Mouse (Mus musculus): ENCODE measurements at regions not wholly inside any gene's neighbourhood (a gene's known extent, or its start where the extent isn't known, plus 50 kb on each side); places are given as distances from the start of the nearest gene placed in this dataset.
A peak's percentile ranks its signal among the peaks of the same experiment; 100 is the strongest.

GRCm38 (mm10) chr4:12511656-12512385 lies 340.0 kb upstream of the Fam92a start:
- Histone ChIP-seq H3K9ac (no peak overlapping the region), H3K36me3 (no peaks in the 10 kb centered on the region), H3K4me2 (no peak overlapping the region), H3K27me3 (replicated peaks) (no peaks in the 10 kb centered on the region), H3K4me3 (replicated peaks) (no peak overlapping the region), H3K4me1 (peaks cover 7% of the 10 kb centered on the region; the same call in 1 of the 2 replicates), H3K27ac (peak overlapping the region; percentile 31; the same call in 1 of the 2 replicates), H3K9me3 (no peaks in the 10 kb centered on the region)
- peak; percentile 72; the same call in 1 of the 2 replicates for ATAC-seq (ENCODE audit: insufficient read depth, low FRiP score, low read depth)
- 42% methylated on average over 10 of the region's 10 CpGs for WGBS

GRCm38 (mm10) chr4:12506851-12507551 lies 335.2 kb upstream of the Fam92a start:
- Histone ChIP-seq H3K36me3 (no peaks in the 10 kb centered on the region), H3K9ac (no peak overlapping the region), H3K27ac (0 out of 2 replicates have a peak overlapping the region, but pooled peaks have one; percentile 16), H3K4me3 (replicated peaks) (no peak overlapping the region), H3K4me1 (peaks cover 7% of the 10 kb centered on the region; the same call in 1 of the 2 replicates), H3K4me2 (no peak overlapping the region), H3K9me3 (no peaks in the 10 kb centered on the region), H3K27me3 (replicated peaks) (no peaks in the 10 kb centered on the region)
- ATAC-seq (ENCODE audit: insufficient read depth, low FRiP score, low read depth) = no peak; the same call in 1 of the 2 replicates
- 26% methylated on average over 8 of the region's 8 CpGs for WGBS

GRCm38 (mm10) chr4:12501086-12501485 lies 329.3 kb upstream of the Fam92a start:
- Histone ChIP-seq H3K4me2 (no peak overlapping the region), H3K27me3 (replicated peaks) (no peaks in the 10 kb centered on the region), H3K4me3 (replicated peaks) (no peak overlapping the region), H3K9ac (no peak overlapping the region), H3K27ac (no peak overlapping the region), H3K36me3 (no peaks in the 10 kb centered on the region), H3K9me3 (no peaks in the 10 kb centered on the region), H3K4me1 (no peaks in the 10 kb centered on the region)
- WGBS = 80% methylated on average over 8 of the region's 8 CpGs
- ATAC-seq (ENCODE audit: insufficient read depth, low FRiP score, low read depth) = no peak

GRCm38 (mm10) chr4:12498426-12498825 lies 326.6 kb upstream of the Fam92a start:
- no peaks in the 10 kb centered on the region for H3K4me1 ChIP-seq
- H3K9ac ChIP-seq = no peak overlapping the region
- H3K27me3 ChIP-seq (replicated peaks) = no peaks in the 10 kb centered on the region
- 42% methylated on average over 4 of the region's 4 CpGs for WGBS
- no peak overlapping the region for H3K27ac ChIP-seq
- no peaks in the 10 kb centered on the region for H3K9me3 ChIP-seq
- ATAC-seq (ENCODE audit: insufficient read depth, low FRiP score, low read depth) = no peak
- no peak overlapping the region for H3K4me2 ChIP-seq
- no peak overlapping the region for H3K4me3 ChIP-seq (replicated peaks)
- no peaks in the 10 kb centered on the region for H3K36me3 ChIP-seq

- no peaks in the 10 kb centered on the region for H3K27me3 ChIP-seq (replicated peaks)
- H3K9me3 ChIP-seq = no peaks in the 10 kb centered on the region
- WGBS = 66% methylated on average over 2 of the region's 2 CpGs
- no peak overlapping the region for H3K4me2 ChIP-seq
- H3K4me3 ChIP-seq (replicated peaks) = no peak overlapping the region
- no peaks in the 10 kb centered on the region for H3K4me1 ChIP-seq
- no peak overlapping the region for H3K27ac ChIP-seq
- H3K9ac ChIP-seq = no peak overlapping the region
- ATAC-seq (ENCODE audit: insufficient read depth, low FRiP score, low read depth) = no peak
- no peaks in the 10 kb centered on the region for H3K36me3 ChIP-seq
Measured at GRCm38 (mm10) chr4:12492468-12492867, 320.7 kb upstream of the Fam92a start.

GRCm38 (mm10) chr4:12491306-12491705 lies 319.5 kb upstream of the Fam92a start:
- WGBS = 75% methylated on average over 6 of the region's 6 CpGs
- H3K36me3 ChIP-seq = no peaks in the 10 kb centered on the region
- no peak for ATAC-seq (ENCODE audit: insufficient read depth, low FRiP score, low read depth)

GRCm38 (mm10) chr4:12490066-12490465 lies 318.3 kb upstream of the Fam92a start:
- ATAC-seq (ENCODE audit: insufficient read depth, low FRiP score, low read depth) = no peak
- WGBS = 44% methylated on average over 3 of the region's 3 CpGs
- Histone ChIP-seq H3K4me1 (no peaks in the 10 kb centered on the region), H3K27me3 (replicated peaks) (no peaks in the 10 kb centered on the region), H3K9me3 (no peaks in the 10 kb centered on the region), H3K4me3 (replicated peaks) (no peak overlapping the region), H3K4me2 (no peak overlapping the region), H3K27ac (no peak overlapping the region), H3K36me3 (no peaks in the 10 kb centered on the region), H3K9ac (no peak overlapping the region)

More at GRCm38 (mm10) chr4:12491306-12491705, 319.5 kb upstream of the Fam92a start:
- Histone ChIP-seq H3K4me3 (replicated peaks) (no peak overlapping the region), H3K4me1 (no peaks in the 10 kb centered on the region), H3K27me3 (replicated peaks) (no peaks in the 10 kb centered on the region), H3K4me2 (no peak overlapping the region), H3K9me3 (no peaks in the 10 kb centered on the region), H3K9ac (no peak overlapping the region), H3K27ac (no peak overlapping the region)

- Histone ChIP-seq H3K27me3 (replicated peaks) (no peaks in the 10 kb centered on the region), H3K9me3 (no peaks in the 10 kb centered on the region), H3K4me2 (no peak overlapping the region), H3K9ac (no peak overlapping the region), H3K4me3 (replicated peaks) (no peak overlapping the region), H3K4me1 (no peaks in the 10 kb centered on the region), H3K36me3 (no peaks in the 10 kb centered on the region), H3K27ac (no peak overlapping the region)
- 75% methylated on average over 6 of the region's 6 CpGs for WGBS
- no peak for ATAC-seq (ENCODE audit: insufficient read depth, low FRiP score, low read depth)
Measured at GRCm38 (mm10) chr4:12489358-12489757, 317.5 kb upstream of the Fam92a start.

- H3K4me1 ChIP-seq = no peaks in the 10 kb centered on the region
- no peak overlapping the region for H3K4me3 ChIP-seq (replicated peaks)
- H3K9ac ChIP-seq = no peak overlapping the region
- H3K9me3 ChIP-seq = no peaks in the 10 kb centered on the region
- no peak overlapping the region for H3K27ac ChIP-seq
- H3K36me3 ChIP-seq = no peaks in the 10 kb centered on the region
- no peaks in the 10 kb centered on the region for H3K27me3 ChIP-seq (replicated peaks)
- ATAC-seq (ENCODE audit: insufficient read depth, low FRiP score, low read depth) = no peak
- WGBS = 63% methylated on average over 4 of the region's 4 CpGs
- H3K4me2 ChIP-seq = no peak overlapping the region
Measured at GRCm38 (mm10) chr4:12481481-12481880, 309.7 kb upstream of the Fam92a start.

- H3K4me3 ChIP-seq (replicated peaks) = no peak overlapping the region
- 76% methylated on average over 7 of the region's 7 CpGs for WGBS
- no peaks in the 10 kb centered on the region for H3K9me3 ChIP-seq
- H3K27me3 ChIP-seq (replicated peaks) = no peaks in the 10 kb centered on the region
- H3K27ac ChIP-seq = no peak overlapping the region
- H3K4me2 ChIP-seq = no peak overlapping the region
- H3K36me3 ChIP-seq = no peaks in the 10 kb centered on the region
- no peaks in the 10 kb centered on the region for H3K4me1 ChIP-seq
- no peak for ATAC-seq (ENCODE audit: insufficient read depth, low FRiP score, low read depth)
- H3K9ac ChIP-seq = no peak overlapping the region
Measured at GRCm38 (mm10) chr4:12476717-12477116, 304.9 kb upstream of the Fam92a start.

GRCm38 (mm10) chr4:12474981-12475568 lies 303.3 kb upstream of the Fam92a start:
- Histone ChIP-seq H3K27ac (no peak overlapping the region), H3K27me3 (replicated peaks) (no peaks in the 10 kb centered on the region), H3K4me1 (no peaks in the 10 kb centered on the region), H3K9me3 (no peaks in the 10 kb centered on the region), H3K36me3 (no peaks in the 10 kb centered on the region), H3K9ac (no peak overlapping the region), H3K4me3 (replicated peaks) (no peak overlapping the region), H3K4me2 (no peak overlapping the region)
- 56% methylated on average over 4 of the region's 4 CpGs for WGBS
- no peak for ATAC-seq (ENCODE audit: insufficient read depth, low FRiP score, low read depth)

- WGBS = 32% methylated on average over 1 of the region's 1 CpGs
- no peak overlapping the region for H3K9ac ChIP-seq
- no peaks in the 10 kb centered on the region for H3K9me3 ChIP-seq
- no peaks in the 10 kb centered on the region for H3K36me3 ChIP-seq
- no peak overlapping the region for H3K4me2 ChIP-seq
- no peaks in the 10 kb centered on the region for H3K27me3 ChIP-seq (replicated peaks)
- ATAC-seq (ENCODE audit: insufficient read depth, low FRiP score, low read depth) = no peak
- H3K4me3 ChIP-seq (replicated peaks) = no peak overlapping the region
- H3K4me1 ChIP-seq = no peaks in the 10 kb centered on the region
- no peak overlapping the region for H3K27ac ChIP-seq
Measured at GRCm38 (mm10) chr4:12474421-12474820, 302.6 kb upstream of the Fam92a start.

All from stomach, embryonic 15.5 days (tissue).